Mouse (Mus musculus) testis, adult 2 months (tissue): ENCODE data around the gene Calml4.

Experiments
- CTCF ChIP-seq: fragments of 200-500 bp; IDR thresholded peaks from 2 replicates; pipeline ENCODE4 v1.5.1; 2012; ENCODE audit warnings: low read depth, mild to moderate bottlenecking, inconsistent platforms, low read length, moderate library complexity; ENCODE audit not compliant: control insufficient read depth, insufficient read depth, insufficient replicate concordance
- POLR2A ChIP-seq: fragments of 200-500 bp; IDR thresholded peaks from 2 replicates; pipeline ENCODE4 v1.6.1; 2012; ENCODE audit warnings: low read depth, mild to moderate bottlenecking, inconsistent platforms, low read length, moderate library complexity; ENCODE audit not compliant: control insufficient read depth

GRCm38 (mm10) chr9:62821811-62822210 lies 36.1 kb upstream of the Calml4 start:
- TF ChIP-seq CTCF = no peak
- no peak for TF ChIP-seq POLR2A
